8 mouse cellular contexts compared by ENCODE assay signal in genomic region chr12:57196286-57196607, GRCm38 (mm10). TPM values are rescaled to one million over a fixed set of nuclear protein-coding genes. Genes with fewer than 3 reads are reported as not detected.
DNase-seq lines count a peak whose midpoint lies in the region; ATAC-seq lines count a peak whose summit lies in the region.

No protein-coding gene starts in this region.

- no peak for ATAC-seq in kidney, embryonic 14.5 days (ENCODE audit: low FRiP score, low TSS enrichment)
- no peak for ATAC-seq in hindbrain, embryonic 16.5 days
- no peak for ATAC-seq in midbrain, embryonic 16.5 days

- no peak overlapping the region for H3K27ac ChIP-seq in kidney, embryonic 14.5 days (ENCODE audit: low read depth, low read length)
- peak overlapping the region; percentile 76 for H3K27ac ChIP-seq in embryonic facial prominence, embryonic 10.5 days (replicated peaks)
- no peak overlapping the region for H3K27ac ChIP-seq in hindbrain, embryonic 16.5 days (ENCODE audit: low read depth, low read length)
- H3K27ac ChIP-seq in midbrain, embryonic 16.5 days (ENCODE audit: low read length), result no peak overlapping the region

- WGBS in kidney, embryonic 14.5 days, result 9% methylated on average over 8 of the region's 8 CpGs
- WGBS in embryonic facial prominence, embryonic 10.5 days, result 11% methylated on average over 8 of the region's 8 CpGs
- WGBS in hindbrain, embryonic 16.5 days, result 8% methylated on average over 8 of the region's 8 CpGs
- WGBS in midbrain, embryonic 16.5 days, result 2% methylated on average over 8 of the region's 8 CpGs

- no peaks in the 10 kb centered on the region for H3K9me3 ChIP-seq in kidney, embryonic 14.5 days (ENCODE audit: control insufficient read depth, low read length)
- H3K9me3 ChIP-seq in embryonic facial prominence, embryonic 10.5 days, result no peaks in the 10 kb centered on the region
- no peaks in the 10 kb centered on the region for H3K9me3 ChIP-seq in hindbrain, embryonic 16.5 days (ENCODE audit: control insufficient read depth, low read length)
- H3K9me3 ChIP-seq in midbrain, embryonic 16.5 days (replicated peaks; ENCODE audit: control insufficient read depth, low read length, poor library complexity, severe bottlenecking), result no peaks in the 10 kb centered on the region

- H3K4me1 ChIP-seq in kidney, embryonic 14.5 days (ENCODE audit: control insufficient read depth, insufficient read depth, low read length), result no peaks in the 10 kb centered on the region
- H3K4me1 ChIP-seq in embryonic facial prominence, embryonic 10.5 days, result peaks cover 14% of the 10 kb centered on the region
- H3K4me1 ChIP-seq in hindbrain, embryonic 16.5 days (ENCODE audit: control insufficient read depth, insufficient read depth, low read depth, low read length), result peaks cover 3% of the 10 kb centered on the region
- peaks cover 6% of the 10 kb centered on the region; the same call in 1 of the 2 replicates for H3K4me1 ChIP-seq in midbrain, embryonic 16.5 days (ENCODE audit: control insufficient read depth, insufficient read depth, low read length)

- peak overlapping the region; percentile 73 for H3K4me2 ChIP-seq in kidney, embryonic 14.5 days (replicated peaks; ENCODE audit: low read depth, low read length)
- H3K4me2 ChIP-seq in hindbrain, embryonic 16.5 days (ENCODE audit: low read length), result peak overlapping the region; percentile 93
- H3K4me2 ChIP-seq in midbrain, embryonic 16.5 days (ENCODE audit: low read length), result peak overlapping the region; percentile 93

- H3K36me3 ChIP-seq in kidney, embryonic 14.5 days (ENCODE audit: control insufficient read depth, insufficient read depth, low read length), result no peaks in the 10 kb centered on the region
- H3K36me3 ChIP-seq in embryonic facial prominence, embryonic 10.5 days (replicated peaks), result no peaks in the 10 kb centered on the region
- H3K36me3 ChIP-seq in hindbrain, embryonic 16.5 days (ENCODE audit: control insufficient read depth, insufficient read depth, low read length), result no peaks in the 10 kb centered on the region
- no peaks in the 10 kb centered on the region for H3K36me3 ChIP-seq in midbrain, embryonic 16.5 days (ENCODE audit: control insufficient read depth, insufficient read depth, low read length)

- peak overlapping the region; percentile 50; the same call in 1 of the 2 replicates for H3K9ac ChIP-seq in kidney, embryonic 14.5 days (ENCODE audit: low read depth, low read length)
- peak overlapping the region; percentile 64 for H3K9ac ChIP-seq in hindbrain, embryonic 16.5 days (ENCODE audit: low read depth, low read length)
- H3K9ac ChIP-seq in midbrain, embryonic 16.5 days (ENCODE audit: low read depth, low read length), result no peak overlapping the region; the same call in 1 of the 2 replicates

- H3K27me3 ChIP-seq in kidney, embryonic 14.5 days (ENCODE audit: control insufficient read depth, insufficient read depth, low read length), result no peaks in the 10 kb centered on the region; the same call in 1 of the 2 replicates
- H3K27me3 ChIP-seq in embryonic facial prominence, embryonic 10.5 days (replicated peaks; ENCODE audit: low read depth, poor library complexity, severe bottlenecking), result peaks cover 56% of the 10 kb centered on the region
- peaks cover 13% of the 10 kb centered on the region for H3K27me3 ChIP-seq in hindbrain, embryonic 16.5 days (replicated peaks; ENCODE audit: control insufficient read depth, insufficient read depth, low read length)
- peaks cover 8% of the 10 kb centered on the region for H3K27me3 ChIP-seq in midbrain, embryonic 16.5 days (ENCODE audit: control insufficient read depth, insufficient read depth, low read depth, low read length)

- H3K4me3 ChIP-seq in kidney, embryonic 14.5 days (ENCODE audit: low read length), result peak overlapping the region; percentile 44
- H3K4me3 ChIP-seq in embryonic facial prominence, embryonic 10.5 days, result peak overlapping the region; percentile 68
- H3K4me3 ChIP-seq in hindbrain, embryonic 16.5 days (ENCODE audit: low read length), result peak overlapping the region; percentile 54
- peak overlapping the region; percentile 44 for H3K4me3 ChIP-seq in midbrain, embryonic 16.5 days (ENCODE audit: low read depth, low read length)

- no peak for DNase-seq in kidney, postnatal 10 days
- no peak for DNase-seq in embryonic facial prominence, embryonic 10.5 days (ENCODE audit: low spot score)
- no peak for DNase-seq in embryo, embryonic 10.5 days (ENCODE audit: low spot score)
- no peak for DNase-seq in thymus, postnatal 10 days (ENCODE audit: low spot score in 2 of 2)
- no peak for DNase-seq in cerebellum, adult 9-10 months

RNA-seq across cellular contexts. Expression of gene Slc25a21, which starts 1.0 kb away (rescaled TPM):
- polyA plus RNA-seq in kidney, embryonic 14.5 days (2014; fragmentation: Nextera tagmentation; extraction: Ambion mirVana), result 1.5 and 2.8 TPM in 2 replicates
- polyA plus RNA-seq in embryonic facial prominence, embryonic 10.5 days (2016; fragmentation: Nextera tagmentation; extraction: Ambion mirVana), result 2.7 and 2.9 TPM in 2 replicates
- 0.10 and 0.20 TPM in 2 replicates for polyA plus RNA-seq in hindbrain, embryonic 16.5 days (2015; fragmentation: Nextera tagmentation; extraction: Ambion mirVana)
- 0.15 and 0.26 TPM in 2 replicates for polyA plus RNA-seq in midbrain, embryonic 16.5 days (2015; fragmentation: Nextera tagmentation; extraction: Ambion mirVana)

RNA-seq across cellular contexts. Expression of gene Prps1l3, which starts 34.0 kb away (rescaled TPM):
- polyA plus RNA-seq in kidney, embryonic 14.5 days (2014; fragmentation: Nextera tagmentation; extraction: Ambion mirVana), result 59.4 and 97.0 TPM in 2 replicates
- polyA plus RNA-seq in embryonic facial prominence, embryonic 10.5 days (2016; fragmentation: Nextera tagmentation; extraction: Ambion mirVana), result 92.8 and 93.1 TPM in 2 replicates
- 23.2 and 25.3 TPM in 2 replicates for polyA plus RNA-seq in hindbrain, embryonic 16.5 days (2015; fragmentation: Nextera tagmentation; extraction: Ambion mirVana)
- polyA plus RNA-seq in midbrain, embryonic 16.5 days (2015; fragmentation: Nextera tagmentation; extraction: Ambion mirVana), result 27.3 and 29.9 TPM in 2 replicates

RNA-seq across cellular contexts. Expression of gene Mipol1, which starts 34.0 kb away (rescaled TPM):
- polyA plus RNA-seq in kidney, embryonic 14.5 days (2014; fragmentation: Nextera tagmentation; extraction: Ambion mirVana), result 11.3 and 13.2 TPM in 2 replicates
- polyA plus RNA-seq in embryonic facial prominence, embryonic 10.5 days (2016; fragmentation: Nextera tagmentation; extraction: Ambion mirVana), result 9.9 and 10.2 TPM in 2 replicates
- 5.2 and 5.6 TPM in 2 replicates for polyA plus RNA-seq in hindbrain, embryonic 16.5 days (2015; fragmentation: Nextera tagmentation; extraction: Ambion mirVana)
- polyA plus RNA-seq in midbrain, embryonic 16.5 days (2015; fragmentation: Nextera tagmentation; extraction: Ambion mirVana), result 3.8 and 4.5 TPM in 2 replicates
